Mouse (Mus musculus) kidney, embryonic 14.5 days (tissue): ENCODE measurements around the gene Cfap52. TPM values are rescaled to one million over a fixed set of nuclear protein-coding genes. Genes with fewer than 3 reads are reported as not detected.

Experiments
- ATAC-seq: fragments of 200-750 bp; cut with Nextera tagmentation; 2 replicates; pipeline ENCODE4 v1.8.0; 2017; ENCODE audit warnings: moderate number of reproducible peaks, mild to moderate bottlenecking, moderate TSS enrichment, moderate library complexity; ENCODE audit not compliant: low FRiP score, low TSS enrichment
- H3K27ac ChIP-seq: fragments of 300-500 bp; sonication (generic); 2 replicates; pipeline ENCODE4 v1.5.1; 2014; ENCODE audit warnings: low read depth, mild to moderate bottlenecking, low read length, moderate library complexity, mixed read lengths
- H3K27me3 ChIP-seq: fragments of 300-500 bp; sonication (generic); 2 replicates; pipeline ENCODE4 v1.6.1; 2014; ENCODE audit warnings: mild to moderate bottlenecking, low read length; ENCODE audit not compliant: control insufficient read depth, insufficient read depth
- H3K36me3 ChIP-seq: fragments of 300-500 bp; sonication (generic); 2 replicates; pipeline ENCODE4 v1.6.1; 2014; ENCODE audit warnings: low read length, mixed read lengths; ENCODE audit not compliant: control insufficient read depth, insufficient read depth
- H3K4me1 ChIP-seq: fragments of 300-500 bp; sonication (generic); 2 replicates; pipeline ENCODE4 v1.6.1; 2014; ENCODE audit warnings: low read length, mixed read lengths; ENCODE audit not compliant: control insufficient read depth, insufficient read depth
- H3K4me2 ChIP-seq: fragments of 300-500 bp; sonication (generic); replicated peaks from 2 replicates; pipeline ENCODE4 v1.6.1; 2014; ENCODE audit warnings: low read depth, mild to moderate bottlenecking, low read length
- H3K4me3 ChIP-seq: fragments of 300-500 bp; sonication (generic); 2 replicates; pipeline ENCODE4 v1.5.1; 2014; ENCODE audit warnings: mild to moderate bottlenecking, low read length
- H3K9ac ChIP-seq: fragments of 300-500 bp; sonication (generic); 2 replicates; pipeline ENCODE4 v1.6.1; 2014; ENCODE audit warnings: low read depth, mild to moderate bottlenecking, low read length, moderate library complexity
- H3K9me3 ChIP-seq: fragments of 300-500 bp; sonication (generic); 2 replicates; pipeline ENCODE4 v1.6.1; 2016; ENCODE audit warnings: low read length; ENCODE audit not compliant: control insufficient read depth
- WGBS: fragments of 180-500 bp; shearing (Covaris S2); extraction: QIAGEN DNeasy Blood & Tissue Kit; methylation state at CpG from one replicate; pipeline ENCODE4 v1.1.7; 2014; 5-methylcytosine and 5-hydroxymethylcytosine counted together
- polyA plus RNA-seq: library from polyadenylated mRNA; unstranded; fragments of >200 nt; fragmentation: Nextera tagmentation; extraction: Ambion mirVana; gene quantifications from 2 replicates; pipeline ENCODE4 v1.2.1, GENCODE M21; 2014

The Cfap52 gene
- polyA plus RNA-seq, 1 experiment from 2014 or later = 1.1 TPM

DNA sequence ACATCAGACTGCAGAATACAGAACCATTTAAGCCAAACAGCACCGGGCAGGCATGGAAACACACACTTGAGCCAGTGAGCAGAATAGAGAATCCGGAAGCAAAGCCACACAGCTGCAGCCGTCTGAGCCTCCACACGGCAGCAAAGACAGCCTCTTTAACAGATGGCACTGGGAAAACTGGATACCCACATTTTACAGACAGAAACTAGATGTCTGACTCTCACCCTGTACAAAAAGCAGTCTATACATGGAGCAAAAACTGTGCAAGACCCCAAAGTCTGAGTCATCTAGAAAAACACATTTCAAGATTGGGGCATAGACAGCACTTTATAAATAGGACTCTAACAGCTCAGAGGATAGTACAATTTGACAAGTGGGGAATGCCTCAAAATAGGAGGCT is 25.8 kb upstream of the Cfap52 start:
- H3K27me3 ChIP-seq = no peaks in the 10 kb centered on the region
- no peaks in the 10 kb centered on the region for H3K4me1 ChIP-seq
- 73% methylated on average over 4 of the region's 4 CpGs for WGBS
- no peak overlapping the region for H3K4me3 ChIP-seq
- H3K4me2 ChIP-seq = no peak overlapping the region
- H3K36me3 ChIP-seq = no peaks in the 10 kb centered on the region
- H3K9ac ChIP-seq = no peak overlapping the region
- no peak overlapping the region for H3K27ac ChIP-seq
- H3K9me3 ChIP-seq = no peaks in the 10 kb centered on the region
- no peak for ATAC-seq

DNA sequence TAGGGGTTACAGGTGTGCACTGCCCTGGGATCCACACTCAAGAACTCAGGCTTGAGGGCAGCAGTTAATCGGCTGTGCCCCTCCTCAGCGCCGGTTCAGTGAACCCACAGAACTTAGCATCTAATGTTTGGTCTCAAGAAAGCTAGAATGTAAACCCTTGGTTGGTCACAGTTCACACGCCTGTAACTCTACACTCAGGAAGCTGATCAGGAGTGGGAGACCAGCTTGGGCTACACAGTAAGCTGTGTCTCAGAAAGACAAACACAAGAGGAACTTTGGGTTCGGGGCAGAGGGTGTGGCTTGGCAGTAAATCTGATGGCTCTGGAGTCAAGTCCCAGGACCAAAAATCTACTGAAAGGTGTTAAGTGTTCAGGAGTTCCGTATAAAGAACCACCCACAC is 18.1 kb upstream of the Cfap52 start:
- peaks cover 2% of the 10 kb centered on the region; the same call in 1 of the 2 replicates for H3K36me3 ChIP-seq
- peak; percentile 57; the same call in 1 of the 2 replicates for ATAC-seq
- 46% methylated on average over 6 of the region's 6 CpGs for WGBS

DNA sequence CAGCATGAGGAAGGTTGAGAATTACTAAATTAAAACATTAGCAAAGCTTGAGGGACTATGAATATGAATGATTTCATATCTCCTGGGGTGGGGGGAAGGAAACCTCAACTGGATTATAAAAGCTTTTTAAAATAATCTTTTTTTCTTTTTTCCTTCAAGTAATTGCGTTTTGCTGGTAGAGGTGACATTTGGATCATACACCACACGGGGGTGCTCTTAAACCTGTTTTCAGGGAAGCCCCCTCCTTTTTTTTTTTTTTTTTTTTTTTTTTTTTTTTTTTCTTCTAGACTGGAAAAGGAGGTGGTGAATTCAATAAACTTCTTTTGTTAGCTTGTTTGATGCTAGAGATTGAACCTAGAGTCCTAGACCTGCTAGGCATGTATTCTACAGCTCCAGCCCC is 9.8 kb upstream of the Cfap52 start:
- Histone ChIP-seq H3K4me3 (no peak overlapping the region), H3K27ac (no peak overlapping the region), H3K4me1 (no peaks in the 10 kb centered on the region), H3K4me2 (no peak overlapping the region), H3K27me3 (no peaks in the 10 kb centered on the region), H3K9ac (no peak overlapping the region), H3K36me3 (peaks cover 9% of the 10 kb centered on the region; the same call in 1 of the 2 replicates), H3K9me3 (no peaks in the 10 kb centered on the region)
- no peak for ATAC-seq
- WGBS = 10% methylated on average over 2 of the region's 2 CpGs

More for the DNA sequence above, 18.1 kb upstream of the Cfap52 start:
- no peaks in the 10 kb centered on the region for H3K4me1 ChIP-seq
- H3K4me2 ChIP-seq = no peak overlapping the region
- H3K9me3 ChIP-seq = no peaks in the 10 kb centered on the region
- no peaks in the 10 kb centered on the region for H3K27me3 ChIP-seq
- H3K27ac ChIP-seq = no peak overlapping the region
- H3K4me3 ChIP-seq = no peak overlapping the region
- no peak overlapping the region for H3K9ac ChIP-seq

DNA sequence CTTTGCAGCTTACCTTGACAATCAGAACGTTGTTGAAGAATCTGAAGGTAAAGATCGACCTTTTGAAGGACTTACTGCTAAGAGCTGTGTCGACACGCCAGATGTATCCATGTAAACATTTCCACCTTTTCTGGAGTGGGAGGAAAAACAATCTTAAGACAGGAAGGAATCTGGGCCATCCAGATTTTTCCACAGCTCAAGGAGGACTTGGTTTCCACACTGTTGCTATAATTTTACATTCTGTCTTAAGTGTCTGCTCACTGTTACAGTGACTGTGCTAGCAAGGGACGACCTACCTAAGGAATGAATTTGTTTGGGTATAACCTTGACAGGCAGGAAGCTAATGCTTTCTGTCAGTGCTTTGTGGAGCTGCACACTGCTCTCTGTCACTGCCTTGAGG is 7.8 kb upstream of the Cfap52 start:
- H3K4me2 ChIP-seq = no peak overlapping the region
- H3K36me3 ChIP-seq = peaks cover 9% of the 10 kb centered on the region; the same call in 1 of the 2 replicates
- 91% methylated on average over 5 of the region's 5 CpGs for WGBS
- no peaks in the 10 kb centered on the region for H3K27me3 ChIP-seq
- no peak overlapping the region for H3K27ac ChIP-seq
- no peak overlapping the region for H3K4me3 ChIP-seq
- no peak for ATAC-seq
- H3K9me3 ChIP-seq = no peaks in the 10 kb centered on the region
- no peaks in the 10 kb centered on the region for H3K4me1 ChIP-seq
- no peak overlapping the region for H3K9ac ChIP-seq

DNA sequence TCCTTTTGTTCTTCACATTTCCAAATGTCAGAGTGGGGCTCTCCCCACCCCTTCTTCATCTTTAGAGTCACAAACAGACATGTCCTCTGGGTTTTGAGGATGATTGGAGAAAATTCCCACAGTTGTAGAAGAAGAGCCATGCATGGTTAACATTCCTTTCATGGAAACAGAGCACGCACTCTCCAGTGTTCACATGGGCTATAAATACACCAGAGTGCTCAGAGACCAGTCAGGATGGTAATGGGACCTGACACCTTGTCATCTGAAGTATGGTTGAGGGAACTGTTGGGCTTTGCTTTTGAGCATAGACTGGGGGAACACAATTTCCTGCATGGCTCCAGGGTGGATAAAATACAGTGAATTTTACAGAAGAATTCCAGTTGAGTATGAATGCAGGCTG is 7.2 kb upstream of the Cfap52 start:
- Histone ChIP-seq H3K27ac (no peak overlapping the region), H3K9ac (no peak overlapping the region), H3K4me3 (no peak overlapping the region), H3K9me3 (no peaks in the 10 kb centered on the region), H3K4me2 (no peak overlapping the region), H3K27me3 (no peaks in the 10 kb centered on the region), H3K36me3 (peaks cover 9% of the 10 kb centered on the region; the same call in 1 of the 2 replicates), H3K4me1 (no peaks in the 10 kb centered on the region)
- no peak for ATAC-seq
- WGBS = 82% methylated on average over 1 of the region's 1 CpGs

DNA sequence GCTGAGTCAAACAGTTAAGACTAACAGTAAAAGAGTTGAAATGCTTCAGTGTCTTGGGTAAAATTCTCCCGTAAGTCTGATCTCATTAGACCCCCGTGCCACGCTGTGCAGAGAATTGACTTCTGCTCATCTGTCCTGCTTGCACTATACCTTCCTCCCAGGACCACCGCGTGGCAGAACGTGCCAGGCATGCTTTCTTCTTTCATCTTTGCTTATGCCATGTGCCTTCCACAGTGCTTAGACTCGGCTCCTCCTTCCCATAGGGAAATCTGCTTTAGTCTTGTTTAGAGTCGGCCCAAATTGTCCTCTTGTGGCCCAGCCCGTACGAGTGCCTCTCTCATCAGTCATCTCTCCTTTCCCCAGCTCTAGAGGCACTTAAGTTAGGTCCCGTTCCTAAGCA is 2.4 kb upstream of the Cfap52 start:
- Histone ChIP-seq H3K9me3 (no peaks in the 10 kb centered on the region), H3K36me3 (peaks cover 2% of the 10 kb centered on the region; the same call in 1 of the 2 replicates), H3K4me3 (no peak overlapping the region), H3K27ac (no peak overlapping the region), H3K4me1 (peaks cover 5% of the 10 kb centered on the region), H3K9ac (no peak overlapping the region), H3K4me2 (no peak overlapping the region), H3K27me3 (no peaks in the 10 kb centered on the region)
- WGBS = 75% methylated on average over 11 of the region's 11 CpGs
- ATAC-seq = no peak

DNA sequence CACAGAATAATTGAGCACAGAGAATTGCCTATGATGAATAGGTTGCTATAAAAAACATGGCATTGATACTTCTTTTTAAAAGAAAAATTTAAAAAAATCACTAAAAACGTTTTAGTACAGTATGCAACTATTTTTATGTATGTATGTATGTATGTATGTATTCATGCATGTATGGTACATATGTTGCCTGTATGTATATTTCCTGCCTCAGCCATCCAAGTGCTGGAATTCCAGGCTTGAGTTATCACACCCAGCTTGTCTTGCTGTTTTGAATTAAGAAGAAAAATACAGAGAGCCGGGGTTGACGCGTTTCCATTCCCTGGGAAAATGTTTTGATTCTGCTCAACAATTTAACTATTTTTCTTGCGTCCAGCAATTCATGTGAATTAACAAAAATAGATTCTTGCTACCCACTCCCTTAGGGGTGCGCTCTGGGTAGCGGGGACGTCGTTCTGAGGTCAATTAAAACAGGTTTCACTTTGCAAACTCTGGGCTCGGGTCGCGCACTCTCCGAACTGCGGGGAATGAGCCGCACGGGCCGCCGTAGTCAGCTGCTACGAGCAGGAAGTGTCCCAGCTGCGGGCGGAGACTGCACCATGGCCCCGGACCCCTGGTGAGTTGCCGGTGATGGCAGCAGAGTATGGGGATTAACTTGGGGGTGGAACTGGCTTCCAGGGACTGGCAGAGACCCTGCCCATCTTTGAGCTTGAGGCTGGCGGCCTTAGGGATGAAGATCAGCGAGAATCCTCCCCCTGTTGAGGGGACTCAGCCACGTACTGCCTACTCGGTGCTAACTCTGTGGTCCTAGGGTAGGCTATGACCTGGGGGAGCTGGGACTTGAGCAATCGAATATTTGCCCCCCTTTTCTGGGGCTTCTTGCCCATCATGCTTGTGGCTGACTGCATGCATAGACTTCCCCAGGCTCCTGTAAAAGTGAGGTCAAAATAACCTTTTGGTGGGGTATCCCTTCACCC is 741 bp upstream of the Cfap52 start, which contains the start of gene Stx8:
Gene Stx8 (plus strand): TSS at position 289 of the 974 bp plus-strand sequence.
- H3K36me3 ChIP-seq = no peaks in the 10 kb centered on the region
- under 1% methylated on average over 28 of the region's 28 CpGs for WGBS
- H3K4me3 ChIP-seq = peak within 1 kb of the TSS; percentile 83
- H3K27ac ChIP-seq = no peak within 1 kb of the TSS
- H3K9ac ChIP-seq = peak within 1 kb of the TSS; percentile 79
- peak; percentile 84 for ATAC-seq
- peak within 1 kb of the TSS; percentile 58 for H3K4me2 ChIP-seq
- H3K9me3 ChIP-seq = no peaks in the 10 kb centered on the region
- peaks cover 5% of the 10 kb centered on the region for H3K4me1 ChIP-seq
- H3K27me3 ChIP-seq = no peaks in the 10 kb centered on the region

DNA sequence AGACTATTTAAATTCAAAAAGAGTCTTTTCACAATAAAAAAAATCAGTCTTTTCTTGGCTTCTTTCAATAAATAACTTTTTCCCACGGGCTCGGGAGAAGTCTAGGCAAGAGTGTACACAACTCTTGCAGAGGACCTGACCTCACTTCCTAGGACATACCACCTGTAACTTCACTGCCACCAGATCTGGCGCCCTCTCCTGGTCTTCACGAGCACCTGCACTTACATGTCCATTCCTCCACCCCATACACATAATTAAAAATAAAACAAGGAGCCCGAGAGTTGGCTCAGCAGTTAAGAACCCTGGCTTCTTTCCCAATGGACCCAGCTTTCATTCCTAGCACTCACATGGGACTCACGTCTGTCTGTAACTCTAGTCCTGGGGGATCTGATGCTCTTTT is 1.3 kb downstream of the Cfap52 start:
- 73% methylated on average over 6 of the region's 6 CpGs for WGBS
- no peak overlapping the region for H3K27ac ChIP-seq
- no peak overlapping the region for H3K4me3 ChIP-seq
- H3K9me3 ChIP-seq = no peaks in the 10 kb centered on the region
- H3K4me1 ChIP-seq = peaks cover 5% of the 10 kb centered on the region
- no peak overlapping the region for H3K4me2 ChIP-seq
- H3K36me3 ChIP-seq = no peaks in the 10 kb centered on the region
- ATAC-seq = no peak
- no peak overlapping the region for H3K9ac ChIP-seq
- H3K27me3 ChIP-seq = no peaks in the 10 kb centered on the region

DNA sequence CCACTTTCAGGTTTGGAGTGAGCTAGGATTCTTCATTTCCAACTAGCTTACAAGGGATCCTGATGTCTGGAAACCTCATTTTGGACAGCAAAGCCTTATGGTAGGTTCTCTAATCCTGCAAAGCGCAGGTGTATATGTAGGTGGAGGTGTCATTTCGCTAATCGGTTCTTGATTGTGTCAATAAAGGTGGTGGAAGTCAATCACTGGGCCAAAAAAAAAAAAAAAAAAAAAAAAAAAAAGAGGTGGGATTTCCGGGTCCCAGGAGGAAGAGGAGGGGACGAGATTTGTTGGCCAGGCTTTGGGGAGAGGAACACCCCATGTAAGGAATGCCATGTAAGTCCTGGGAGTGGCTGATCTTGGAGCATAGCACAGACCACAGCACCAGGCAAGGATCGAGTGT is 11.0 kb downstream of the Cfap52 start:
- 85% methylated on average over 6 of the region's 6 CpGs for WGBS
- Histone ChIP-seq H3K4me3 (no peak overlapping the region), H3K36me3 (no peaks in the 10 kb centered on the region), H3K27ac (no peak overlapping the region), H3K4me2 (no peak overlapping the region), H3K9ac (no peak overlapping the region), H3K4me1 (no peaks in the 10 kb centered on the region), H3K27me3 (no peaks in the 10 kb centered on the region), H3K9me3 (no peaks in the 10 kb centered on the region)
- ATAC-seq = no peak
